Mouse (Mus musculus): ENCODE measurements around the gene Gm10382. TPM values are rescaled to one million over a fixed set of nuclear protein-coding genes. Genes with fewer than 3 reads are reported as not detected.

Gm10382 gene
- under 1 TPM in 1 of 2 experiments, not detected in 1; 0.22 TPM for total RNA-seq (2021)

DNA sequence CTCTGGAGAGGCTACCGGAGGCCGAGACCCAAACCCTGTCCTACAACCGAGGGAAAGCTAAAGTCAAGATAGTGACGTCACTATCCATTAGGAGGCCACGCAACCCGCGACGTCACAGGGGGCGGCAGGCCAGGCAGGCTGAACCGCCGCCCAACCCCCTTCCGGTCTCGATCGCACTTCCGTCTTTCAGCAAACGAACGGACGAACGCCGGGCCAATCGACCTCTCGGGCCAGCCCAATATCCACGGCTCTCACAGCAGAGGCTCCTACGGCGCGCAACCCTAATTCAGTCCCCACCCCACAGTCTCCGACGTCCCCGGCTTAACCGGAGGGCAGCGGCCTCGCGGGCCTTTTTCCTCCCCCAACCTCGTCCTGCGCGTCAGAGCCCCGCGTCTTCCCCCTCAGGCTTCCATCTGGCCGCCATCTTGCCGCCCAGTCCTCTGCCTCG is at the start of gene Gm10382:
Gm10382 (plus strand) TSS at position 192 of the 448 bp plus-strand sequence.
- DNase-seq (ENCODE audit: low spot score): peak; percentile 81
- intact Hi-C loops (cut with DNase I): no loop called here

DNA sequence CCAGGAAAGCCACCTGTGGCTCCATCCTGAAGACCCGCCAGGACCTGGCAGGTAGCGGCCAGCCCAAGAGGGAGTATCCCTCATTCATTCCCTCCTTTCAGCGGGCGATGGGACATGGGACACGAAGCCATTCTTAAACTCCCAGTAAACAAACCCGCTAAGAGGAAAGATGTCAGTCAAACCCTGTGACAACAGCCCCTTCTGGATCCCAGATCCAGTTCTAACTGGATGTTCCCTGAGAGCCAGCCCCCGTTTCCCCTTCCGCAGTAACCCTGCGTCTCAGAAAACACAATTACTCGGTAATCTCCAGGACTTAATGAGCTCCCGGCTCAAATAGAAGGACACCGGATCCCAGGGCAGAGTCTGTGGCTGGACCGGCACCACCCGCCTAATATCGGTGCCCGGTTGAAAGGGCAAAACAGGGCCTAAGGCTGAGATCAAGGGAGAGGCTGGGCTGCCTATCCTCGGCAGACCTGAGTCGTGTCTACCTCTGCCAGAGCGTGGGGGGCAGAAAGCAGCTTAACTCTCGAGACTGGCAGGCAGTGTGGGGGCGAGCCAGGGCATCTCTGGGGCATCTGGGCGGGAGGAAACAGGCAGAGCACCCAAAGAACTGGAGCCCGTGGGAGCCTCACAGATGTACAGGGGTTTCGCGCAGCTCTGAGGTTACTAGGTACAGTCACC is 49.1 kb upstream of the Gm10382 start:
- DNase-seq (ENCODE audit: low spot score): no peak
- intact Hi-C loops (cut with DNase I): no loop called here

DNA sequence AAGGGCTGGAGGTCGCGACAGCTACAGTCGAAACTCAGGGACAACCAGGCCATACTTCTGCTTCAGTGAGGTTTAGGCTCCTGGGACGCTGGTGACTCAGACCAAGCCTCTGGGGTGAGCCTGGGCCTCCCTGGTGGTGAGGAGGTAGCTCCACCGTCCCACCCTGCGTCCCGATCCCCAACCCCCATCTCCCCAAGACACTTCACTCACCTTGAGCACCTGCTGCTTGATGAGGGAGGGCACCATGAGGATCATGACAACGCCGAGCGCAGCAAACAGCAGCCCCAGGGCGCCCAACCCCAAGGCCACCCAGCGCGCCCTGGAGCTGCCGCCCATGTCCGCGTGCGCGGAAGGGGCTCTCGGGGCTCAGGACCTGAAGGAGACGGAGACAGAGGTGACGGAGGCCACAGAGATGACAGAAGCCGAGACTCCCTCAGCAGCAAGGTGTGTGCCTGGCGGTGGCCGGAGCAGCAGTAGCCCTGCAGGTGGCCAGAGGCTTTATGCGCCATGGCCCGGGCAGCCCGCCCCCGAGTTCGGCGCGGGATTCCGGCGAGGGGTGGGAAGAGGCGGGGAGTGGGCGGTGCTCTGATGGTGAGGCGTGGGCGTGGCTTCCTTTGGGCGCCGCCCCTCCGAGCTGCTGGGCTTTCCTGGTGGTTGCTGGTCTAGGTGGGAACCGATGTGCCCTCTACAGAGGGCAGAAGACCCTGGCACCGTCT is 48.4 kb upstream of the Gm10382 start, which contains the start of gene Scarb1:
Scarb1 (minus strand) TSS at position 548 of the 716 bp plus-strand sequence.
- DNase-seq (ENCODE audit: low spot score): peak; percentile 76
- intact Hi-C loops (cut with DNase I): no loop called here

DNA sequence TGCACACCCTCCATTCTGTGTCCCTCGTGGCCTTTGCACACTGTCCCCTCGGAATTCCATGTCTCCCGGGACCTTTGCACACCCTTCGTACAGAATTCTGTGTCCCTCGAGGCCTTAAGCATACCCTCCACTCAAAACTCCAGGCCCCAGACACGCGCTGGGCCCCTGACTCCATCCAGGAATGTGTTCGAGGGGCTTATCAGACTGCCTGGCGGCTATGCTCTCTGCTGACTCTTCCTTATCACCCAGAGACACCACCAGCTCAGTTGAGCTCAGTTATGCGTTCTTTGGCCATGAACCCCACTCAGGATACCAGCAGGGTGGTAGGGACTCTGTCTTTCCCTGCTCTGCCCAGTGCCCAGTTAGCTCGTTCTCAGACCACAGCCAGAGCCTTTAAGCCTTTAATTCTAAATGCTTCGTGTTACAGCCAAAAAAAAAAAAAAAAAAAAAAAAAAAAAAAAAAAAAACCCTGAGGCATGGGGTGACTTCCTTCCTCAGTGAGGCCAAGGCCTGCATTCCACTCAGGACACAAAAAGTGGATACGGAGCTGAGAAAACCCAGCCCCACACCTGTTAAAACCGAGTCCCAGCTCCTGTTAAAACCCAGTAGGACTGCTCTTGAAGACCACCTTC is 47.5 kb upstream of the Gm10382 start:
- no peak for DNase-seq (ENCODE audit: low spot score)
- intact Hi-C loops (cut with DNase I): no loop called here

DNA sequence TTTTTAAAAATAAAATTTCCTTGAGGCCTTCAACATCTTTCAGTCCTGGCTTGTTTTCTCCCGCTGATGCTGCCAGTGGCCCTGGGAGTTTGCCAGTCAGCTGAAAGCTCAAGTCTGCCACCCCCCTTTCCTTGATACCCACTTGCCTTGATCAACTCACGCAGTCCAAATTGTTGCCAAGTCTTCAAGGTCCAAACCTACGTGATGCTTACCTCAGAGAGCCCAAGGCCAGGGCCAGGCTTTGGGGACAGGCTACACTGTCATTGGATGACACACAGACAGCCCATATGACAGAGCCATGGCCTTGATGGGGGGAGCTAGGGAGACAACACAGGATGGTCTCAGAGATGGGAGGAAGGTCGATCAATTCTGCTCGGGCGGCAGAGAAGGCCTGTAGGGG is 44.8 kb upstream of the Gm10382 start:
- intact Hi-C loops (cut with DNase I): no loop called here
- DNase-seq (ENCODE audit: low spot score): no peak

DNA sequence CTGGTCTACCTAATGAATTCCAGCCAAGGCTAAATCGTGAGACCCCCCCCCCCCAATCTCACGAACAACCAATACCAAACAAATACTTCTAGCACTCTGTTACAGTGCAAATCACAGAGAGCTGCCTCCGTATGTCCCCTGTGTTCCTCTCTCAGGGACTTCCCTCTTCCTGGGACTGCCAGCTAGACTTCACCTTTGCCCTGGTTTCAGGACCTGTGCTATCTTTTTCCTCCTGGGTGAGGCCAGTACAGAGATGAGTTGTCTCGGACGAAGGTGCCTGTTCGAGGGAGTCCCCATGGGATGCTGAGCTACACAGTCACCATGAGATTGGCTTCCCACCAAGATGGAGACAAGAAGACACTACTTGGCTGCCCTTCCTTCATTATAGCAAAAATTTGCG is 41.1 kb upstream of the Gm10382 start:
- intact Hi-C loops (cut with DNase I): no loop called here
- DNase-seq (ENCODE audit: low spot score): no peak

DNA sequence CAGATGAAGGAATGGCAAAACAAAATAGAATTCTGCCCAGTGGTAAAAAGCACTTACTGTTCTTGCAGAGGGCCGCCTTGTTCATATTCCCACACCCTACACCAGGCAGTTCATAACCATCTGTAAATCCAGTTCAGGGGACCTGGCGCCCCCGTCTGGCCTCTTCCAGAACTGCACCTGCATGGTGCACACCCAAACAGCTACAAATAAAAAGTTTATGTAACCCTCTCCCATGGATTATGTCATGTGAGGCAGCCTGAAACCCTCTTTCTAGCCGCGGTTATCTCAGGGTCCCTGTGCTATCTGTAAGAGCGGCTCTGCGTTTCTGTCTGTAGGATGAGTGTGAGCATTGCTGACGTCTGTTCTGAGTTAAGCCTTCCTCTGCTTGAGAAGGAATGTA is 40.6 kb upstream of the Gm10382 start:
- no peak for DNase-seq (ENCODE audit: low spot score)
- intact Hi-C loops (cut with DNase I): no loop called here

DNA sequence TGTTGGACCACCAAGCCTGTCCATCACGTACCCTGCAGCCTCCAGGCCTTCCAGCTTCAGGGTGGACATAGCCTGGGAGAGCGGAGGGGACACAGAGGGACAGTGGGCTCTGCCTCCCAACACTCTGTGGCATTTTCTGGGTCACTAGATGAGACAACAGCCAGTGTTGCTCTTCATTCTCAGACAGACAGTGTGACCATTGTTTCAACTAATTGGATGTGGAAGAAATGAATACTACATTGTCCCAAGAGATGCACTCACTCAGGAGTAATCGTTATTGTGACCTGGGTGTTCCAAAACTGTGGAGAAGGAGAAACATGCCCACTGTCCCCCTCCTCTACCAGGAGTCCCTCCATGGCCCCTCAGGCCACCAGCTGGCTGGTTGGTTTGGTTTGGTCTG is 39.7 kb upstream of the Gm10382 start:
- intact Hi-C loops (cut with DNase I): no loop called here
- DNase-seq (ENCODE audit: low spot score): no peak

DNA sequence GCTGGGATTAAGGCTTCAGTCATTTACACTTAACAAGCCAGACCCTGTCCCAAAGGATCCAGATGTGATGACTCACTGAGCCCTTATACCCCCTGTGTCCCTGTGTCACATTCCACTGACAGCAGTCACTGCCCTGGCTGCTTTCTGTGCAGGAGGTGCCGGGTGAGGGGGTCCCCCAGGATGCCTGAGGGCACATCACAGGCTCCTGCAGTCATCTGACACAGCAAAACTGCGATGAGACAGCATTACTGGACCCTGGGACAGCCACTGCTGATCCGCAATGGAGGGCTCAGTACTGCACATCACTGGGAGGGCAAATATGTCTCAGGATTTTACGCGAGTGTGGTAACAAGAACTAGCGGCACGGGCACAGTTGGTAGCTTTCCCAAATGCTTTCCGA is 38.1 kb upstream of the Gm10382 start:
- intact Hi-C loops (cut with DNase I): no loop called here
- DNase-seq (ENCODE audit: low spot score): no peak

DNA sequence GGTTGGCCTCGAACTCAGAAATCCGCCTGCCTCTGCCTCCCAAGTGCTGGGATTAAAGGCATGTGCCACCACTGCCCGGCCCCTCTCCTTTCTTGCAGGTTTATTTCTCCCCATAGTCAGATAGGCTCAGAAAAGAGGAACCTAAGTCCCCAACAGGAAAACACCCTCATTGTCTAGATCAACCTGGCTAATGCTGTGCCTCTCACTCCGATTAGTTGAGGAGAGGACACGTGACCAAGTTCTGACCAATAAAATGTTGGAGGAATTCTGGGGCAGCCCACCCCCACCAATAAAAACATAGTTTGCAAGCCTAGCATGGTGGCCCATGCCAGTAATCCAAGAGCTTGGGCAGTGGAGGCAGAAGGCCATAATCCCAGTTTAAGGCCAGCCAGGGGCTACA is 37.2 kb upstream of the Gm10382 start:
- intact Hi-C loops (cut with DNase I): no loop called here

DNA sequence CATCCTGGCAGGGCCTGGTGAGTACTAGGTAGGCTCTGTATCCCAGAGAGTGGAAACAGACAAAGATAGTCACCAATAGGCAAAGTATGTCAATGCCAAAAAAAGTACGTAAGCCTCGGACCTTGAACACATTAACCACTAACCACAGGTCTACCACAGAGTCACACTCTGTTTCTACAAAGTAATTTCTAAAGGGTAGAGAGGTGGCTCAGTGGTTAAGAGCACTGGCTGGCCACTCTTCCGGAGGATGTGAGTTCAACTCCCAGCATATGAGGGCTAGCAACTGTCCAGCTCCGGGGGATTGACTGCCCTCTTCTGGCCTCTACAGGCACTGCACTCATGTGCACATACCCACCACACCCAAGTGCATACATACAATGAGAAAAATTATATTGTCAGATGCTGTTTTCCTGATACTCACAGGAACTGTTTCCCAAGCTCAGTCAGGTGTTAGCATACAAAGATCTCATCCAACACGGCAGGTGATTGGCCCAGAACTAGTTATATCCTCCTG is 36.3 kb upstream of the Gm10382 start:
- no peak for DNase-seq (ENCODE audit: low spot score)
- intact Hi-C loops (cut with DNase I): no loop called here

More for the DNA sequence above, 37.2 kb upstream of the Gm10382 start:
- no peak for DNase-seq (ENCODE audit: low spot score)

DNA sequence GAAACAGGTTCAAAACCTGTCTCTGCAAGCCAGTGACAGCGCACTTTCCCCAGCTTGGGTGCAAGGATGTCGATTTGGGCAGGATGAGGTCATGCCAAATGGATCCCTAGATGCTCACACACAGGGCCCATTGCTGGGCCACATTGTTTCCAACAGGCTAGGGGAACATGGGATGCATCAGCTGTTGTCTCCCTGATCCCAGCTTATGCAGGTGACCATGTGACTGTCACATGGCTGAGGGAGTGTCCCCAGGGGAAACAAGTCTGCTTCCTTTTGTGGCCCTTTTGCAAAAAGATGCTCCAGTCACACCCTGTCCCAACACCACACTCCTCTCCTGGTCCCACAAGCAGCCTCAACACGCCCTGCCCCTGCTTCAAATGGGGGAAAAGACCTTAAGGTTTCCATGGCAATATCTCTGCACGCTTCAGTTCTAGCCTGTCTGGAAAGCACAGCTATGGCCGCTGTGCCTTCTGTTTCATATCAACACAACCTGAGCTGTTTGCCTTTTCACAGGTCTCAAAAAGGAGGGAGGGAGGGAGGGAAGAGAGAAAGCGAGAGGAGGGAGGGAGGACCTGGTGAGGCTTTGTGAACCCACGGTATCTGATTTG is 34.1 kb upstream of the Gm10382 start:
- intact Hi-C loops (cut with DNase I): no loop called here
- DNase-seq (ENCODE audit: low spot score): no peak

DNA sequence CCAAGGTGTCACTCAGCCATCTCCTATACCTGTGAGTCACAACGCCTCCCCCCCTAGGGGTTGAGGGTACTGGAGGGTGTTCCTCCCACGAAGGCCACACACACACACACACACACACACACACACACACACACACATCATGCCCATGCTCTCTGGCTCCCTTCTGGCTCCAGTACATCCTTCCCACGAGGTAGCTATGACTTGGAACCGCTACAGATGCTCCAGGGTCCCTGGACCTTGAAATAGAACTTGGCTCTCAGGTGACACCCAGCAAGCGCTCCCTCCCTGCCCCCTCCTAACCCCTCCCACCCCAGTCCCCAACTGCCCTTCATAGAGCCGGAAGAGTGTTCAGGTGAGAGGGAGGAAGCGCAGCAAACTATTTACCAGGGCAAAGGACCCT is 33.5 kb upstream of the Gm10382 start:
- DNase-seq (ENCODE audit: low spot score): no peak

DNA sequence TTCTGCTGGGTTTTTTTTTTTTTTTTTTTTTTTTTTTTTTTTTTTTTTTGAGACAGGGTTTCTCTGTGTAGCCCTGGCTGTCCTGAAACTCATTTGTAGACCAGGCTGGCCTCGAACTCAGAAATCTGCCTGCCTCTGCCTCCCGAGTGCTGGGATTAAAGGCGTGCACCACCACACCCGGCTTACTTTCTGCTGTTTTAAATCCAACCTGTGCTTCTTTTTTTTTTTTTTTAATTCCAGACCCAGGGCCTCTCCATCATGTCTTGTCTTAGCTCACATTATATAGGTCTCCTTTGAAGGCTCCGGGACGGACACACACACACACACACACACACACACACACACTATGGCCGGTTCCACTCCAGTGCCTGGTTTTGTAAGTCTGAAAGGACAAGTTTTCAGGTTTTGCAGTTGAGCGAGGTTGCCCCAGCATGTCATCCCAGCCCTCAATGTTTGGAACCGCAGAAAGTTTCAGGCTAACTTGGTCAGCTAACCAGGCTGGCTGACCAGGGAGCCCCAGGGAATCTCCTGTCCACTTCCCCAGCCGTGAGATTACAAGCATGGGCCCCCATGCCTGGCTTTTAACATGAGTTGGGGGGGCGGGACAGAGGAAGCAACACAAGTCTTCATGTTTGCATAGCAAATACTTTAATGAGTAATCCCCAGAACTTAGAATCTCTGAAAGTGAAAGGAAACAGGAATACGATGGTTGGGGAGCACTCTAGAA is 31.4 kb upstream of the Gm10382 start:
- no peak for DNase-seq (ENCODE audit: low spot score)
- intact Hi-C loops (cut with DNase I): no loop called here

More for the DNA sequence above, 33.5 kb upstream of the Gm10382 start:
- intact Hi-C loops (cut with DNase I): no loop called here

DNA sequence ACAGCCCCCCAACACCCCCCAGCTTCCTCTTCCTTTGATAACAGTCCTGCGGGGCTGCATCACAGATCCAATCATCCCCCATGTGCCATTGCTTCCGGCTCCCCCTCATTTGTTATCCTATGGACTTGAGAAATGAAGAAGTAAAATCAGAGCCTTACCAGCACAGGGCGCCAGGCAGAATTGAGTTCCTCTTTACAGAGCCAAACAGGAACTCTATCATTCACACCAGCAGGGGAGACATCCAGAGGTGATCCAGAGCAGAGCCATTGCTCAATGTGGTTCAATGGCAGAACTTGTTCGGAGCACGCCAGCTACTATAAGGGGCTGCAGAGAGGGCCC is 30.9 kb upstream of the Gm10382 start:
- intact Hi-C loops (cut with DNase I): no loop called here
- DNase-seq (ENCODE audit: low spot score): no peak

DNA sequence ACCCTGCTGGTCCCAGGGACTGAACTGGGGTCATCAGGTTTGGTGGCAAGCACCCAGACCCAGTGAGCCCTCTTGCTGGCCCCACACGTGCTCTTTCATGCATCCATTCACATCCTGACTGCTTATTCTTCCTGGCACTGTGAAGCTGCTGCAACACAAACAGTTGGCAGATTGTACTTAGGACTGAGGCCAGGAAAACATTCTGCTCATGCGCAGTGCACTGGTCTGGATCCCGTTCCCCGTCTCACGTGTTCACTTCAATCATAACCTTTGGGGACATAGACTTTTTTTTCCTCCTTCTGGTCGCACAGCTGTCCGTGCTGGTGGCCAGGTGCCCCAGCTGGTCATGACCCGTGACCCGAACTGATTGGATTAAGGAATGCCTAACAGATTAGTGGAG is 28.6 kb upstream of the Gm10382 start:
- DNase-seq (ENCODE audit: low spot score): no peak
- intact Hi-C loops (cut with DNase I): no loop called here

DNA sequence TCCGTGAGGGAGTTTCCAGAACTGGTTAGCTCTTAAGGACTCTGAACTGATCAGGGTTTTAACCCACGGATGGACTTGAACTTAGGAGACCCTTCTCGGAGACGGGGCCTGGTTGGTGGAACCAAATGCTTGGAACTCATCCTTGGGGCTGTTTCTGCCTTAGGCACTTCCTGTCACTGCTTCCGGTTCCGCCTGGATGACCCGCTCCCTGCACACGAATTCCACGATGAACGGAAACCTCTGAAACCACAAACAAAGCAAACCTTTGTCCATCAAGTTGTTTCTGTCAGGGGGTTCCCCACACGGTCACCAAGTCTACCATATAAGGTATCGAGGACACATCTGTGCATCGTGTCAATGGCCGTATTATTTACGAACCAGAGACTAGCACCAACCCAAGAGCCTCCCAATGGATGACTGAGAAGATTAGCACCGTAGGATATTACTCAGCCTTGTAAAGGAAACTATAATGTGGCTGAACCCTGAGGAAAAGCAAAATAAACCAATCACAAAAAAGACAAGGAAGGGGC is 28.1 kb upstream of the Gm10382 start:
- no peak for DNase-seq (ENCODE audit: low spot score)
- intact Hi-C loops (cut with DNase I): no loop called here

DNA sequence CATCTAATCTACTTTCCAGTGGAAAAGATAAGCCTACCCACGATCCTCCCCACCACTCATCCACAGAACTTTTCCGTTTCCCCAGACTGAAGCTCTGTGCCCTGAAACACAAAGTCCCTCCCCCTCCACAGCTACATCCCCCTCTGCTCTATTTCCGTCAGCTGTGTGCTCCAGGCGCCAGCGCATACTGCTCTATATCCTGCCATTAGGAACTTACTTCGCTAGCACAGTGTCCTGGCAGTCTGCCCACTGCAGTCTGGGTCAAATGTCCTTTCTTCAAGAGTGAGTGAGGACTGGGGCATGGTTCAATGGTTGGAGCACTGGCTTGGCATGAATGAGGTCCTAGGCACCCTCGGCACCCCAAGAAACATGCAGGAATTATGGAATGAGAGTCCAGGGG is 25.2 kb upstream of the Gm10382 start:
- intact Hi-C loops (cut with DNase I): no loop called here

DNA sequence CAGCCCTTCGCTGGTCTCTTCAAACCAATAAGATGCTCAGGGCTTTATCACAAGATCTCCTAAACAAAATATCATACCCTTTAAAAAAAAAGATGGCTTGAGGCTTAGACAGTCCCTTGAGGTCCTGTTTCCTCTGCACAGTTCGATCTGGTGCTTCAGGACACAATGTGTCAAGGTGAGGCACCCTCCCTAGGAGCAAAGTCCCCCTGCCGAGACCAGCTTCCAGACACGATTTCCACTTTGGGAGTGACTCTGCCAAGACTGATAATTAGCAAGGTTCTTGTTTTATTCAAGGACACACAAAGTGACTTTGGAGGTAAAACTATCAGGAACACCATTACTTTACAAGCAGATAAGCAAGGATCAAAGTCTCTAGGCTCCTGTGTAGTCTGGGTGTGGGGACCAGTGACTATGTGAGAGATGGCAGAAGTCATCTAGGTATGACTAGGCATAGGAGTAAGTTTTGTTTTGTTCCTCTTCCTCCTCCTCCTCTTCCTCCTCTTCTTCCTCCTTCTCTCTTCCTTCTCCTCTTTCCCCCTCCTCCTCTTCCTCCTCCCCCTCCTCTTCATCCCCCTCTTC is 24.2 kb upstream of the Gm10382 start:
- DNase-seq (ENCODE audit: low spot score): no peak
- intact Hi-C loops (cut with DNase I): no loop called here

More for the DNA sequence above, 25.2 kb upstream of the Gm10382 start:
- DNase-seq (ENCODE audit: low spot score): peak; percentile 18

Data from heart, postnatal 25 days (tissue).